Mouse (Mus musculus) left cerebral cortex, postnatal 25 days (tissue): ENCODE data around the gene Ifna4. TPM values are rescaled to one million over a fixed set of nuclear protein-coding genes. Genes with fewer than 3 reads are reported as not detected.

Source experiments
- DNase-seq, 2 experiments: peaks; one replicate each; pipeline ENCODE4 v3.0.0; 2022; ENCODE audit warnings: low spot score in 2 of 2, mixed read lengths in 1 of 2
- intact Hi-C: fragments of 180-260 bp; cut with DNase I; formaldehyde crosslinking; loops from one replicate; pipeline ENCODE4 v1.15.1; 2025
- total RNA-seq, 2 experiments: library from RNA; stranded (reverse); gene quantifications; 2 replicates each; pipeline ENCODE4 v1.2.3; 2021

Ifna4 gene
- total RNA-seq, 2 experiments from 2014 or later, result not detected

DNA sequence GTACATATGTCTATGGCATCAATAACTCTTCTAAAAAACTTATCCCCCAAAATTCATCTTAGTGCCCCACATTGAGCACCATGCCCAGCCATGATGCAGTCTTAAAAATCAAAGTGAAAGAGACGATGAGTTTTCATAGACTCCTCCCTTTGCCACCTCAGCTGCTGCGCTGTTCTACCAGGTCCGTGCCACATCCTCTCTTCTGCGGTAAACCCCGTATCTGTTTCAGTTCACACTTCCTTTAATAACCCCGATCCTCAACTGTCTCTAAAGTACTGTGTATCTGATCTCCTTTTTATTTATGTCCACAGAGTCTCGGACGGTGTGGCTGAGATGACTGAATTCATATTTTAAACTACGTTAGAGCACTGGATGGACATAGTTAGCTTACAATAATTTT, 22.9 kb downstream of the Ifna4 start:
- intact Hi-C loops, result no loop called here
- DNase-seq, result no peak

DNA sequence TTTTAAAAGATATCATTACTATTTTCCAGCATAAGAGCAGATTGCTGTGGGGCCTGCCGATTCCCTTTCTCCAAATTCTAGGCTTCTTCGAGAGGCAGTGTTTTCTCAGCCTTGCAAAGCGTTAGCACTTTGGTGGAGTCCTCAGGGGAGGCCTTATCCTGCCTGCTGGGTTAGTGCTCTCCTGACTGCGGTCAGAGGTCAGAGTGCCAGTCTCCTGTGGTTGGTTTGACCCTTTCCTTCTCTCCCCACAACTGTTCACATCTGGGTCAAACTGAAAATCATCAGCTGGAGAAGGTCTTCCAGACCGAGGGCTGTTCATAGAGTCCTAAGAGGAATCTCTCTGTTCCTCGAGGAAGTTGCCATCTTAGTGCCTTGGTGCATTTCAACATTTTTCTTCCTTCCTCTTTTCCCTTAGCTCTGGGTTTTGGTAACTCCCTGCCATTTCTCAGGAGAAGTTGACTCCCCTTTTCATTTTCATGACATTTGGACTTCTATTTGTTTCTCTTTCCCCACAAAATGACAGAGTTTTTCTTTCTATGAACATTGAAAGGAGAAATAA, 23.4 kb downstream of the Ifna4 start:
- no peak for DNase-seq
- intact Hi-C loops, result no loop called here

DNA sequence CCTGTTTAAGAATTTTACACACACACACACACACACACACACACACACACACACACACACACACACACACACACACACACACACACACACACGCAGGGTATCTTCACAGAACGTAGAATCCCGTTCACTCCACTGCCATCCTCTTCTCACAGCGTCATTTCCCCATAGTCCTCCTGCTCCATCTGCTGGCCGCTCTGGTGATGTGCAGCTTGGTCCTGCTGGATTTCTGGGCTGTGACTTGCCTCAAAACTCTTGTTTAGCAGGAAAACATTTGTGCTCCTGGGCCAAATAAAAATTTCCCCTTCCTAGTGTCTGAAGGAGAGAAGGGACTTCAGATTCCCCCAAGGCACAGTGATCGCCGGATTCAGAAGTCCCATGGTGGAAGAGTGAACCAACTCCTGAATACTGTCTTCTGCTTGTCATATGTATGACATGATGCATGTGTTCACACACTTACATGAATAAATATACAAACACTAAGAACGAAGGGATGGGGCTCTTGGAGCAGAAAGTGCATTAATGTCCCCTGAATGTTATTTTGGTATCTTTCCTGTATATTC, 25.8 kb downstream of the Ifna4 start:
- intact Hi-C loops, result no loop called here
- peak; percentile 62 to 75 for DNase-seq

DNA sequence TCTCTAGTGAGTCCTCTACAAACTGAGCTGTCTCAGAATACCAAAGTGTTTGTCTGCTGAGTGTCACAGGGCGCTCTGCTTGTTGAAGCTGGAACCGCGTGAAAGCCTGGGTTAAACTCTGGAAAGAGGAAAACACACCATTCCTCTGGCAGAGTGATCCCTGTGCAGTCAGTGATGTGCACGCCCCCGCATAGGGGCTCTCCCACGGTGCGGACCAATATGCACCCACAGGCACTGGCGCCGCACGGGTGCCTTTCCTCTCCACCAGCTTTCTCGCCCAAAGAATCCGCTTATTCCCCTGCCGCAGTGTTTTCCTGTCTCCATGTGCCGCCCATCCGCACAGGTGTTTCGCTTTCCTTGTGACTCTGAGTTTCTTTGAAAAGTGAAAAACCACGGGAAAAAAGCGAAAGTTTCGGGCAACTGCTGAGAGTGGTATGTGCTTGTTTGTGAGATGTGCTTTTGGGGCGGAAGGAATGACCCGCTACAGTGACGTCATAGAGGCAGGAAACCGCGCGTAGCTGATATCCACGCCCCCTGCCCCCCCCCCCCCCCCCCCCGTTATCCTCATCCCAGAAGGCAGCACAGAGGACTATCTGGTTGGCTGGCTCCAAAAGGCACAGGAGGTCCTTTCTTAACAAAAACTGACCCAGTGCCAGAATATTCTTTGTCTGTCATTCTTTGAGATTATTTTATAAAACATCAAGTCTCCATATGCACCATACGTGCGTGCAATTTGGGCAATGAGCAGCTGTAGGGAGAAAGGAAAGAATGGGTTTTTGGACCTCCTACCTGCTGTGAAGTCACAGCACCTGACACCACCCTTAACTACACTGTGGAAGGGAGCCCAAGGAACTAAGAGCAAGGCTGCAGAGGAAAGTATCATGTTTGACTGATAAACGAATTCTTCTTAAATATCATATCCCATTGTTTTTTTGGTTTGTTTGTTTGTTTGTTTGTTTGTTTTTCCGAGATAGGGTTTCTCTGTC, 26.6 kb downstream of the Ifna4 start:
- DNase-seq, result peak; percentile 3 to 15
- intact Hi-C loops, result no loop called here

DNA sequence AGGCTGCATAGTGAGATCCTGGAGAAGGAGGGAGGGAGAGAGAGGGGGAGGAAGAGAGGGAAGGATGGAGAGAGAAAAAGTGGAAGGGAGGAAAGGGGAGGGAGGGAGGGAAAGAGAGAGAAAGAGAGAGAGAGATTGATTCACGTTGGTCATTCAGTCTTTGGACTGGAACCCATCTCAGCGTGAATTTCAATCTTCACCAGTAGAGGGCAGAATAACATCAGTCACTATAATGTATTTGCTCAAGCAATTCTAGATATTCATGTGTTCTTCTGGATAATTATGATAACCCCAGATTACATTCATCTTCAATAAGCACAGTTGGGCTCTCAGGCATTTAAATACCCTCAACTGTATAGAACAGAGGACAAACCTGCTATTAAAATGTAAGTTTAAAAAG, 31.0 kb downstream of the Ifna4 start:
- peak; percentile 18 to 46 for DNase-seq
- intact Hi-C loops, result loop anchor here (1.0 to 10.0 kb wide), 2 partner anchors 257 to 652 kb away; no protein-coding TSS in a partner anchor

DNA sequence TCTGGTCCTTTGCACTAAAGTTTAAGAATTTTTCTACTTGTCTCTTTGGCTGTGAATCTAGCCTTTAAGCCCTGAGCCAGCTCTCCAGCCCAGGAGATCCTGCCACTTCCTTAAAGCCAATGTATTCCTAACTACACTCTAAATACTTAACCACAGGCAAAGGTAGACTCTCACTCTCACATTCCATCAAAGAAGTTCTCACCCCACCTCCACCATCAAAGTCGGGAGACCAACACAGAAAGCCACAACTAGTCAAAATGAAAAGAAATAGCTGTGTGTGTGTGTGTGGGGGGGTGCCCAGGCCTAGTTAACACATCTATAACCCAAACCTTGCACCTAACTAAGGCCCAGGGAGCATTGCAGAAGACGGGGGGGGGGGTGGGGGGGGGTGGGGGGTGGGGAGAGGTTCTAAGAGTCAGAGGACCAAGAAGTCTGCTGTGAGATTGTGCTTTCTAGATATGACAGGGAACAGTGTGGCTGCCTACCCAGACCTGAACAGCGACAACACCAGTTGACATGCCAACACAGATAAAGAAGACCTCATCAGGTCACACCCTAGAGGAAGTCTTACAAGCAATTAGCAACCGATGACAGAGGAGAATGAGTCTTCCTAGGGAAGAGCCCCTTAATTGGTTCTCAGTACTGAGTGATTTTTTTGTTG, 33.9 kb downstream of the Ifna4 start:
- DNase-seq, result no peak
- intact Hi-C loops, result loop anchor here (10.0 kb wide), 1 partner anchor 649 kb away; no protein-coding TSS in a partner anchor

DNA sequence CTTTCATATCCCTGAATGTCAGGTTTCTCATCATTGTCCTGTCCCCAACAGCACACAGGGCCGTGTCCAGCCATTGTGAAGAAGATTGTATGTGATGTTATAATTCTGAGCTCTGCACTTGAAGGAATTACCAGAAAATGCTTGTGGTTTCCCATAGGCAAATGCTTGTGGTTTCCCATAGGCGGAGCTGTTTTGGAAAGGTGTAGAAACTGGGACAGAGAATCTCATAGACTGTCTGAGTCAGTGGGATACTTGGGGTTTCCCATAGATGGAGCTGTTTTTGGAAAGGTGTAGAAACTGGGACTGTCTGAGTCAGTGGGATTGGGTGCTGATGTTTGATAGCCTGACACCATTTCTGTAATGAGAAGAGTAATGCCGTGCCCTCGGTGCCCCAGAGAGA, 34.9 kb downstream of the Ifna4 start:
- intact Hi-C loops, result loop anchor here (10.0 kb wide), 1 partner anchor 648 kb away; no protein-coding TSS in a partner anchor
- no peak for DNase-seq

DNA sequence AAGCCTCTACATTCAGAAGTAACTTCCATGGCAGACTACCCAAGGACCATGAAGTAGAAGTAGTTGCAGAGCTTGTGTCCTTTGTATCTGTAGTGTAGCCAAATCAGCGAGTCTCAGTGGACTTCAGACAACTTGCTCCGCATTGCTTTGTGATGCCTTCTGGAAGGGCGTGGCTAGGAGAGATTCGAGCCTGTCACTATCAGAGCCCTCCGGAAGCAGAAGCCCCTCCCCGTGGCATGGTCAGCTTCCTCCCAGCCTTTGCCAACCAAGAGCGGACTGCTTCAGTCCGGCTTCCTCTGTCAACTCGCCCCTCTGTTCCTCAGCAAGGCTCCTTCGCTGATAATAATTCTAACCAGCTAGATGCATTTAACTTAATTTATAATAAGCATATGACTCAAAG, 36.6 kb downstream of the Ifna4 start:
- intact Hi-C loops, result loop anchor here (10.0 kb wide), 1 partner anchor 647 kb away; no protein-coding TSS in a partner anchor

DNA sequence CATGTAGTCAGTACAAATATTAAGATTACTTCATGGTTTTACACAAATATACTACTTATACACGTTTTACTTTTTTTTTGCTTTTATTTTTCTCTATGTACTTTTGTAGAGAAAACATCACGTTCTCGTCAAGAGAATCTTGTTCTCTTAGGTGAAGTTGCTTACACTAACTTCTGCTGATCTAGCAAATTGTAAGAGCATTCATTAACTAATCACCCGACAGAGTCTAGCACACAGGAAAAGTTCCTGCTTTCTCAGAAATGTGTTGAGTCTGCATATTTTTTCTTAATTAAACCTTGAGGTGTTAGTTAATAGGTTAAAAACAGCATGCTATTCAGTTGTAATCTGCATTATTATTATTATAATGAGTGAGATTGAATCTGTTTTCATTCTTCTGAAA, 37.1 kb downstream of the Ifna4 start:
- intact Hi-C loops, result loop anchor here (10.0 kb wide), 1 partner anchor 646 kb away; no protein-coding TSS in a partner anchor
- no peak for DNase-seq

More for the DNA sequence above, 36.6 kb downstream of the Ifna4 start:
- DNase-seq, result no peak

DNA sequence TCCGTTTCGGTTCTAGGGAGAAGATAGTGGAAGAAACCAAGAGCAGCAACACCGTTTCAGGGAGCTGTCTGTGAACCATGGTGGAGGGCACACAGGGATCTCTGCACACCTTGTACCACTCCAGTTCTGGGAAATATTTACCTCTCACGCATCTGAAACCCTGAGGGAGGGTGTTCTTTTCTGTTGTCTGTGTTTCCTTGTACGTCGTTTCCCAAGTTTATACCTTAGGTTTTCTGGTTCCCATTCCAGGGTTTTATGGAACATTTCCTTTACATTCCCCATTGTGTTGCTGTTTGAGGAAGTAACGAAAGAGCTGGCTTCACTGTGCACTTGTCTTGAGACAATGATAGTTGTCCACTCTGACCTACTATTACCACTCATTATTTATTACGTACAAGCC, 38.4 kb downstream of the Ifna4 start, which contains the start of gene Ifne:
Gene Ifne, minus strand, starts transcription at position 101 of the 400 bp plus-strand sequence.
- DNase-seq, result no peak
- intact Hi-C loops, result no loop called here

DNA sequence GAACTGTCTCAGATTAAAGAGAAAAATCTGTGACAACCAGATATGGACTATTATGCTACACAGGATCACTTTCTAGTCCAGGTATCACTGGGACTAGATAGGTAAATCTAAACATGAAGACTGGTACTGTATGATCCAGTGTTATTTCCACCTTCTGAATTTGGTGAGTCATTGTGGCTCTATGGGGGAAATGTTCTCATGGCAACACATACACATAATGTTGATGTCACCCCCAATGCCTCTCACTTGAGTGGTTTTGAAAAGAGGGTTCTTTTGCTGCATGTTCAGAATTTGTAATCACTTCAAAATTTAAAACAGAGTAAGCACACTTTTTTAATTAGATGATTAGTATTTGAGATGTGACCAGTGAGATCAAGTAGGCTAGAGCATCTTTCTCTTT, 46.6 kb downstream of the Ifna4 start:
- intact Hi-C loops, result no loop called here
- no peak for DNase-seq

Other genes starting within 250 kb of the Ifna4 start
- gene Ifna9, start 249.5 kb upstream of the Ifna4 start, total RNA-seq, result not detected
- not detected for gene Ifna12, start 238.5 kb upstream of the Ifna4 start, total RNA-seq
- gene C87499, start 207.4 kb upstream of the Ifna4 start, total RNA-seq, result not detected
- gene Ifna13, start 197.4 kb upstream of the Ifna4 start, total RNA-seq, result not detected
- not detected for gene Ifna16, start 164.9 kb upstream of the Ifna4 start, total RNA-seq
- gene Ifna2, start 157.9 kb upstream of the Ifna4 start, total RNA-seq, result not detected
- gene Ifnab, start 150.5 kb upstream of the Ifna4 start, total RNA-seq, result not detected
- 1 to 10 TPM; 1.2 to 1.4 TPM for gene Gm26566, start 120.1 kb upstream of the Ifna4 start, total RNA-seq
- 100 to 1,000 TPM; 104 to 108 TPM for gene Klhl9, start 119.4 kb upstream of the Ifna4 start, total RNA-seq
- not detected for gene Gm13271, start 87.0 kb upstream of the Ifna4 start, total RNA-seq
- gene Gm13283, start 81.7 kb upstream of the Ifna4 start, total RNA-seq, result not detected
- not detected for gene Gm13290, start 68.0 kb upstream of the Ifna4 start, total RNA-seq
- gene Gm13289, start 64.9 kb upstream of the Ifna4 start, total RNA-seq, result not detected
- gene Gm13272, start 62.0 kb upstream of the Ifna4 start, total RNA-seq, result not detected
- not detected for gene Ifnz, start 59.7 kb upstream of the Ifna4 start, total RNA-seq
- not detected for gene Gm13276, start 56.2 kb upstream of the Ifna4 start, total RNA-seq
- not detected for gene Gm13277, start 53.2 kb upstream of the Ifna4 start, total RNA-seq
- not detected for gene Gm13278, start 50.3 kb upstream of the Ifna4 start, total RNA-seq
- gene Gm13275, start 47.4 kb upstream of the Ifna4 start, total RNA-seq, result not detected
- gene Gm13279, start 44.5 kb upstream of the Ifna4 start, total RNA-seq, result not detected
- not detected for gene Gm13285, start 42.2 kb upstream of the Ifna4 start, total RNA-seq
- gene Gm13287, start 38.6 kb upstream of the Ifna4 start, total RNA-seq, result not detected
- gene Gm13288, start 36.3 kb upstream of the Ifna4 start, total RNA-seq, result not detected
- gene Ifna7, start 25.6 kb upstream of the Ifna4 start, total RNA-seq, result not detected
- not detected for gene Ifna11, start 21.9 kb upstream of the Ifna4 start, total RNA-seq
- not detected for gene Ifna6, start 14.4 kb upstream of the Ifna4 start, total RNA-seq
- gene Ifna5, start 6.3 kb upstream of the Ifna4 start, total RNA-seq, result not detected
- not detected for gene Ifna1, start 8.2 kb downstream of the Ifna4 start, total RNA-seq
- not detected for gene Ifne, start 38.3 kb downstream of the Ifna4 start, total RNA-seq